Comparison of ENCODE assay signal across 9 mouse cellular contexts in genomic region chr1:137332108-137332769, GRCm38 (mm10).
DNase-seq lines count a peak whose midpoint lies in the region; ATAC-seq and TF ChIP-seq lines count a peak whose summit lies in the region.
"Had no signal": no experiment of that assay in that cellular context is flagged by ENCODE, and none has a peak within 500 bp of the region (broad histone marks: within the 10 kb centered on the region; RNA-seq: fewer than 3 reads in every experiment).

No protein-coding gene starts in this region.

- no peaks in the 10 kb centered on the region for H3K9me3 ChIP-seq in forebrain, embryonic 10.5 days
- H3K9me3 ChIP-seq in forebrain, embryonic 11.5 days (ENCODE audit: control insufficient read depth, low read length): no peaks in the 10 kb centered on the region
- no peaks in the 10 kb centered on the region for H3K9me3 ChIP-seq in midbrain, postnatal 0 days (ENCODE audit: low read length)

- TF ChIP-seq CTCF in midbrain, postnatal 0 days (IDR thresholded peaks at IDR 0.05): peak; percentile 83

- no peak for DNase-seq in forebrain, embryonic 10.5 days (ENCODE audit: extremely low spot score, low spot score)
- DNase-seq in forebrain, embryonic 11.5 days (ENCODE audit: low spot score): no peak
- DNase-seq in thymus, postnatal 14 days: peak; percentile 48
- DNase-seq in thymus, postnatal 10 days (ENCODE audit: low spot score in 2 of 2): no peak
- DNase-seq in layer of hippocampus, adult 9-11 months: peak; percentile 49
- peak; percentile 75 for DNase-seq in midbrain, postnatal 0 days (ENCODE audit: low spot score)
- no peak for DNase-seq in urinary bladder, adult 2 months (ENCODE audit: low spot score)
- no peak for DNase-seq in gastrocnemius, postnatal 14 days

- no peak for ATAC-seq in forebrain, embryonic 11.5 days (replicated peaks; ENCODE audit: low FRiP score)
- ATAC-seq in midbrain, postnatal 0 days (ENCODE audit: low FRiP score): peak; percentile 80; the same call in 1 of the 2 replicates

- no peak overlapping the region for H3K4me2 ChIP-seq in forebrain, embryonic 11.5 days (ENCODE audit: low read depth, low read length, severe bottlenecking)
- H3K4me2 ChIP-seq in midbrain, postnatal 0 days (ENCODE audit: low read depth, low read length, poor library complexity, severe bottlenecking): no peak overlapping the region

- WGBS in forebrain, embryonic 10.5 days: 87% methylated on average over 8 of the region's 8 CpGs
- 77% methylated on average over 8 of the region's 8 CpGs for WGBS in forebrain, embryonic 11.5 days
- 35% methylated on average over 8 of the region's 8 CpGs for WGBS in midbrain, postnatal 0 days

- no peaks in the 10 kb centered on the region for H3K27me3 ChIP-seq in forebrain, embryonic 10.5 days (ENCODE audit: poor library complexity, severe bottlenecking)
- H3K27me3 ChIP-seq in forebrain, embryonic 11.5 days (ENCODE audit: control insufficient read depth, insufficient read depth, low read length): no peaks in the 10 kb centered on the region
- no peaks in the 10 kb centered on the region for H3K27me3 ChIP-seq in midbrain, postnatal 0 days (ENCODE audit: insufficient read depth, low read length)

- H3K36me3 ChIP-seq in forebrain, embryonic 10.5 days (replicated peaks): no peaks in the 10 kb centered on the region
- no peaks in the 10 kb centered on the region for H3K36me3 ChIP-seq in forebrain, embryonic 11.5 days (ENCODE audit: control insufficient read depth, insufficient read depth, low read length)
- H3K36me3 ChIP-seq in midbrain, postnatal 0 days (ENCODE audit: insufficient read depth, low read length): no peaks in the 10 kb centered on the region

- no peak overlapping the region for H3K9ac ChIP-seq in forebrain, embryonic 11.5 days (ENCODE audit: low read length)
- H3K9ac ChIP-seq in midbrain, postnatal 0 days (replicated peaks; ENCODE audit: low read length, poor library complexity, severe bottlenecking): no peak overlapping the region
- H3K9ac ChIP-seq: liver, embryonic 14.5 days had no signal

- no peak overlapping the region for H3K4me3 ChIP-seq in forebrain, embryonic 10.5 days
- no peak overlapping the region for H3K4me3 ChIP-seq in forebrain, embryonic 11.5 days (ENCODE audit: low read depth, low read length)
- no peak overlapping the region for H3K4me3 ChIP-seq in midbrain, postnatal 0 days (ENCODE audit: low read depth, low read length)

- intact Hi-C loops in gastrocnemius, postnatal 14 days (cut with DNase I; ENCODE audit: low total_unique reads): loop anchor here (10.0 kb wide), 1 partner anchor 713 kb away; no protein-coding TSS in a partner anchor

- H3K27ac ChIP-seq in forebrain, embryonic 10.5 days: 0 out of 2 replicates have a peak overlapping the region, but pooled peaks have one; percentile 2
- no peak overlapping the region for H3K27ac ChIP-seq in forebrain, embryonic 11.5 days (ENCODE audit: low read depth, low read length)
- H3K27ac ChIP-seq in midbrain, postnatal 0 days (ENCODE audit: low read depth, low read length): 0 out of 2 replicates have a peak overlapping the region, but pooled peaks have one; percentile 12
- H3K27ac ChIP-seq: liver, embryonic 14.5 days had no signal

- H3K4me1 ChIP-seq in forebrain, embryonic 10.5 days: no peaks in the 10 kb centered on the region
- H3K4me1 ChIP-seq in forebrain, embryonic 11.5 days (replicated peaks; ENCODE audit: control insufficient read depth, insufficient read depth, low read length): no peaks in the 10 kb centered on the region
- H3K4me1 ChIP-seq in midbrain, postnatal 0 days (ENCODE audit: insufficient read depth, low read length): no peaks in the 10 kb centered on the region

Comparison
In these comparisons a context has a peak if more than half of its experiments do, and no peak if none do; other contexts are left out.
1. DNase-seq: peak in thymus, postnatal 14 days (single experiment), layer of hippocampus, adult 9-11 months (single experiment) and midbrain, postnatal 0 days (single experiment); none in forebrain, embryonic 10.5 days (single experiment), forebrain, embryonic 11.5 days (single experiment), thymus, postnatal 10 days (0 of 2), urinary bladder, adult 2 months (single experiment) and gastrocnemius, postnatal 14 days (single experiment).